Mouse (Mus musculus): ENCODE measurements at regions not wholly inside any gene's neighbourhood (a gene's known extent, or its start where the extent isn't known, plus 50 kb on each side); places are given as distances from the start of the nearest gene placed in this dataset.

GRCm38 (mm10) chr13:52060418-52060870, 214.0 kb downstream of the Gadd45g start:
- Histone ChIP-seq H3K36me3 (ENCODE audit: control insufficient read depth, insufficient read depth, low read length, poor library complexity, severe bottlenecking) (no peaks in the 10 kb centered on the region), H3K27ac (ENCODE audit: insufficient read depth, low read length) (no peak overlapping the region), H3K9me3 (replicated peaks; ENCODE audit: control insufficient read depth, insufficient read depth, low read length, poor library complexity, severe bottlenecking) (peaks cover 2% of the 10 kb centered on the region; the same call in 1 of the 2 replicates), H3K9ac (ENCODE audit: low read depth, poor library complexity, severe bottlenecking) (no peak overlapping the region), H3K4me3 (ENCODE audit: low read depth, low read length) (no peak overlapping the region), H3K4me1 (ENCODE audit: control insufficient read depth, insufficient read depth, low read length) (peaks cover 2% of the 10 kb centered on the region), H3K27me3 (ENCODE audit: control insufficient read depth, insufficient read depth, low read length, poor library complexity, severe bottlenecking) (no peaks in the 10 kb centered on the region)
- TF ChIP-seq POLR2A (IDR thresholded peaks at IDR 0.05; ENCODE audit: insufficient read depth, low read length), result no peak
- TF ChIP-seq EP300 (IDR thresholded peaks at IDR 0.05; ENCODE audit: insufficient read depth, low read depth, low read length), result no peak
- TF ChIP-seq CTCF (IDR thresholded peaks at IDR 0.05; ENCODE audit: low read depth, low read length), result no peak

DNA sequence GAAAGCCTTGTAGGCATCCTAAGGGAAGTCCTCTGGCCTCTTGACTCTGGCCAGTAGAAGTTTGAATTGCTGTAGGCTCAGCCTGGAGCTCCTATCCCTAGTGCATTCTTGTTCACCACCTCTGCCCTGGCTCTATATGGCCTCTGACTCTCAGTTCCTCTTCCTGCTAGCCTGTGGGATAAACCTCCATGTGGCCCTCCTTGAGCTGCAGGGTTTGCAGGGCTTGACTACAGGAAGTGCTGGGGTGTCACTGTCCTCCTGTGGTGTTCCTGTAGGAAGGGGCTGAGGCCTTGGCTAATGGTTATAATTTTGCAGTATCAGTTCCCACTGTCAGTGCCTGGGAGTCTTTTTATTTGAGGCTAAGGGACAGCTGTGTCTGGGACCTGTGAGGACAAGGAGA, 215.0 kb downstream of the Gadd45g start:
- H3K27me3 ChIP-seq (ENCODE audit: control insufficient read depth, insufficient read depth, low read length, poor library complexity, severe bottlenecking), result no peaks in the 10 kb centered on the region
- TF ChIP-seq EP300 (IDR thresholded peaks at IDR 0.05; ENCODE audit: insufficient read depth, low read depth, low read length) (no peak), CTCF (IDR thresholded peaks at IDR 0.05; ENCODE audit: low read depth, low read length) (no peak), POLR2A (IDR thresholded peaks at IDR 0.05; ENCODE audit: insufficient read depth, low read length) (no peak)
- peaks cover 2% of the 10 kb centered on the region for H3K4me1 ChIP-seq (ENCODE audit: control insufficient read depth, insufficient read depth, low read length)
- H3K4me3 ChIP-seq (ENCODE audit: low read depth, low read length), result no peak overlapping the region
- no peaks in the 10 kb centered on the region for H3K9me3 ChIP-seq (replicated peaks; ENCODE audit: control insufficient read depth, insufficient read depth, low read length, poor library complexity, severe bottlenecking)
- no peak overlapping the region for H3K9ac ChIP-seq (ENCODE audit: low read depth, poor library complexity, severe bottlenecking)
- H3K36me3 ChIP-seq (ENCODE audit: control insufficient read depth, insufficient read depth, low read length, poor library complexity, severe bottlenecking), result no peaks in the 10 kb centered on the region
- no peak overlapping the region for H3K27ac ChIP-seq (ENCODE audit: insufficient read depth, low read length)

GRCm38 (mm10) chr13:52061881-52062280, 215.4 kb downstream of the Gadd45g start:
- peaks cover 2% of the 10 kb centered on the region for H3K4me1 ChIP-seq (ENCODE audit: control insufficient read depth, insufficient read depth, low read length)
- TF ChIP-seq POLR2A (IDR thresholded peaks at IDR 0.05; ENCODE audit: insufficient read depth, low read length) (no peak), EP300 (IDR thresholded peaks at IDR 0.05; ENCODE audit: insufficient read depth, low read depth, low read length) (no peak), CTCF (IDR thresholded peaks at IDR 0.05; ENCODE audit: low read depth, low read length) (no peak)

DNA sequence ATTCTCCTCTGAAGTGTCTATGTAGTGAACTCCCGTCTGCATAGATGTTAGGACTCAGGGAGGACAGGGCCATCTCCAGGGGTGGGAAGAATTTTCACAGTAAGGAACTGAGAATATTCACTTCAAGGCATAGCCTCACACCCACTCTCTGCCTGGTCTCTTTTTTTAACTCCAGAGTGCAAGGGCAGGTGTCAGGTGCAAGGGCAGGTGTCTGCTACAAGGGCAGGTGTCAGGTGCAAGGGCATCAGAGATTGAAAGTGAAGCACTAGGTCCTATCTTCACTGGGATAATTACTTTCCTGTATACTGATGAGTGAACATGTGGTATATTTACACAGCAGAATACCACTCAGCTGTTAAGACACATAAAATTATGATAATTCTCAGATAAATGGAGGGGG, 216.1 kb downstream of the Gadd45g start:
- no peak for TF ChIP-seq CTCF (IDR thresholded peaks at IDR 0.05; ENCODE audit: low read depth, low read length)
- peak; percentile 46; the same call in 1 of the 2 replicates for TF ChIP-seq EP300 (IDR thresholded peaks at IDR 0.05; ENCODE audit: insufficient read depth, low read depth, low read length)
- TF ChIP-seq POLR2A (IDR thresholded peaks at IDR 0.05; ENCODE audit: insufficient read depth, low read length), result no peak
- Histone ChIP-seq H3K36me3 (ENCODE audit: control insufficient read depth, insufficient read depth, low read length, poor library complexity, severe bottlenecking) (no peaks in the 10 kb centered on the region), H3K4me1 (ENCODE audit: control insufficient read depth, insufficient read depth, low read length) (peaks cover 2% of the 10 kb centered on the region)

More at GRCm38 (mm10) chr13:52061881-52062280, 215.4 kb downstream of the Gadd45g start:
- Histone ChIP-seq H3K9ac (ENCODE audit: low read depth, poor library complexity, severe bottlenecking) (no peak overlapping the region), H3K9me3 (replicated peaks; ENCODE audit: control insufficient read depth, insufficient read depth, low read length, poor library complexity, severe bottlenecking) (no peaks in the 10 kb centered on the region), H3K27me3 (ENCODE audit: control insufficient read depth, insufficient read depth, low read length, poor library complexity, severe bottlenecking) (no peaks in the 10 kb centered on the region), H3K27ac (ENCODE audit: insufficient read depth, low read length) (no peak overlapping the region), H3K36me3 (ENCODE audit: control insufficient read depth, insufficient read depth, low read length, poor library complexity, severe bottlenecking) (no peaks in the 10 kb centered on the region), H3K4me3 (ENCODE audit: low read depth, low read length) (no peak overlapping the region)

DNA sequence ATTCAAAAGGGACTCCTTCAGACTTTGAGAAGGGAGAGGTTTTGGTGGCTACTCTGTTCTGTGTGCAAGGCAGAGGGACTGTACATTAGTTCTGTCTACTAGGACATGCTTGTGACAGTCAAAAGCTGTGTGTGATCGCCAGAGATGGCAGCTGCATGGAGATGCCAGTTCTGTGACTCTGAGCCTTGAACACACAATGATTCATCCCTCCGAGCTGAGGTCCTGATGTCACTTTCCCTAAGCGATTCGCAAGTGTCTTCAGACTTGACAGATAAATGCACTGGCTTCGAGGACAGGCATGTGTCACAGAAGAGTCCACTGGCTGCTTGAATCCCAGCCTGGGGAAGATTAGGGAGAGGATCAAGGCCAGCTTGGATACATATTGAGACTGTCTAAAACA, 218.8 kb downstream of the Gadd45g start:
- H3K27me3 ChIP-seq (ENCODE audit: control insufficient read depth, insufficient read depth, low read length, poor library complexity, severe bottlenecking), result no peaks in the 10 kb centered on the region
- no peaks in the 10 kb centered on the region for H3K36me3 ChIP-seq (ENCODE audit: control insufficient read depth, insufficient read depth, low read length, poor library complexity, severe bottlenecking)
- no peaks in the 10 kb centered on the region for H3K9me3 ChIP-seq (replicated peaks; ENCODE audit: control insufficient read depth, insufficient read depth, low read length, poor library complexity, severe bottlenecking)
- TF ChIP-seq POLR2A (IDR thresholded peaks at IDR 0.05; ENCODE audit: insufficient read depth, low read length) (no peak), CTCF (IDR thresholded peaks at IDR 0.05; ENCODE audit: low read depth, low read length) (no peak), EP300 (IDR thresholded peaks at IDR 0.05; ENCODE audit: insufficient read depth, low read depth, low read length) (no peak)
- H3K27ac ChIP-seq (ENCODE audit: insufficient read depth, low read length), result no peak overlapping the region
- H3K4me3 ChIP-seq (ENCODE audit: low read depth, low read length), result no peak overlapping the region
- no peak overlapping the region for H3K9ac ChIP-seq (ENCODE audit: low read depth, poor library complexity, severe bottlenecking)
- peaks cover 2% of the 10 kb centered on the region for H3K4me1 ChIP-seq (ENCODE audit: control insufficient read depth, insufficient read depth, low read length)

More for the DNA sequence above, 216.1 kb downstream of the Gadd45g start:
- Histone ChIP-seq H3K27me3 (ENCODE audit: control insufficient read depth, insufficient read depth, low read length, poor library complexity, severe bottlenecking) (no peaks in the 10 kb centered on the region), H3K4me3 (ENCODE audit: low read depth, low read length) (no peak overlapping the region), H3K9ac (ENCODE audit: low read depth, poor library complexity, severe bottlenecking) (no peak overlapping the region), H3K9me3 (replicated peaks; ENCODE audit: control insufficient read depth, insufficient read depth, low read length, poor library complexity, severe bottlenecking) (no peaks in the 10 kb centered on the region), H3K27ac (ENCODE audit: insufficient read depth, low read length) (no peak overlapping the region)

DNA sequence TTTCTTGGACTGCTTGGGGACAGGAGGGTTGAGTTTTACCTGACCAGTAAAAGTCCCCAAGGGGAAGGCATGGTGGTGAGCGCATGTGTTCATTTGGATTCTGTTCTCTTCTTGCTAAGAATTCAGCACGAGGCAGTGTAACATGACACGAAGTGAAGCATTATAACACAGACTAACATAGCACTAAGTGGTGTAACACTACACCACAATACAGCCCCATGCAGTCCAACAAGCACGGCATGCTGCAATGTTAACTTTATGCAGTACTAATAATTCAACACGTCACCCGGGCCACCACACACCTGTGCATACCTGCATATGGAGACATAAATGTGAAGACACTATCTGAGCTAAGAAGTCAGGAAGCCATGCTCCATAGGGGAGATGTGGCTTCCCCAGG, 219.2 kb downstream of the Gadd45g start:
- no peak for TF ChIP-seq CTCF (IDR thresholded peaks at IDR 0.05; ENCODE audit: low read depth, low read length)
- no peak for TF ChIP-seq EP300 (IDR thresholded peaks at IDR 0.05; ENCODE audit: insufficient read depth, low read depth, low read length)
- TF ChIP-seq POLR2A (IDR thresholded peaks at IDR 0.05; ENCODE audit: insufficient read depth, low read length), result no peak
- peaks cover 2% of the 10 kb centered on the region for H3K4me1 ChIP-seq (ENCODE audit: control insufficient read depth, insufficient read depth, low read length)
- H3K36me3 ChIP-seq (ENCODE audit: control insufficient read depth, insufficient read depth, low read length, poor library complexity, severe bottlenecking), result no peaks in the 10 kb centered on the region
- H3K9ac ChIP-seq (ENCODE audit: low read depth, poor library complexity, severe bottlenecking), result no peak overlapping the region
- no peaks in the 10 kb centered on the region for H3K9me3 ChIP-seq (replicated peaks; ENCODE audit: control insufficient read depth, insufficient read depth, low read length, poor library complexity, severe bottlenecking)
- H3K4me3 ChIP-seq (ENCODE audit: low read depth, low read length), result no peak overlapping the region
- no peak overlapping the region for H3K27ac ChIP-seq (ENCODE audit: insufficient read depth, low read length)
- H3K27me3 ChIP-seq (ENCODE audit: control insufficient read depth, insufficient read depth, low read length, poor library complexity, severe bottlenecking), result no peaks in the 10 kb centered on the region

Data from ES-Bruce4 (cell line).